Mouse (Mus musculus): Measurements from ENCODE around the gene Tasp1. TPM values are rescaled to one million over a fixed set of nuclear protein-coding genes. Genes with fewer than 3 reads are reported as not detected.
A peak's percentile ranks its signal among the peaks of the same experiment; 100 is the strongest.

Gene Tasp1
- polyA plus RNA-seq, 1 experiment from 2014 or later: 11.8 TPM

GRCm38 (mm10) chr2:140065676-140066075 is 929 bp downstream of the Tasp1 start:
- Histone ChIP-seq H3K4me3 (ENCODE audit: low read depth, low read length) (peak overlapping the region; percentile 87), H3K9me3 (replicated peaks; ENCODE audit: control insufficient read depth, low read length) (no peaks in the 10 kb centered on the region), H3K9ac (ENCODE audit: low read depth, low read length) (peak overlapping the region; percentile 89; the same call in 1 of the 2 replicates), H3K27ac (ENCODE audit: low read length) (peak overlapping the region; percentile 91; the same call in 1 of the 2 replicates), H3K27me3 (ENCODE audit: control insufficient read depth, insufficient read depth, low read depth, low read length) (peaks cover 2% of the 10 kb centered on the region; the same call in 1 of the 2 replicates), H3K36me3 (ENCODE audit: control insufficient read depth, insufficient read depth) (no peaks in the 10 kb centered on the region), H3K4me2 (ENCODE audit: low read depth, low read length) (peak overlapping the region; percentile 93), H3K4me1 (ENCODE audit: control insufficient read depth, low read depth, low read length) (peaks cover 13% of the 10 kb centered on the region)
- 70% methylated on average over 8 of the region's 8 CpGs for WGBS (ENCODE audit: insufficient replicate concordance)
- no peak for ATAC-seq (ENCODE audit: low read depth)

GRCm38 (mm10) chr2:140061481-140061880 is 5.1 kb downstream of the Tasp1 start:
- Histone ChIP-seq H3K36me3 (ENCODE audit: control insufficient read depth, insufficient read depth) (peaks cover 3% of the 10 kb centered on the region; the same call in 1 of the 2 replicates), H3K4me3 (ENCODE audit: low read depth, low read length) (no peak overlapping the region), H3K4me1 (ENCODE audit: control insufficient read depth, low read depth, low read length) (peaks cover 15% of the 10 kb centered on the region), H3K27me3 (ENCODE audit: control insufficient read depth, insufficient read depth, low read depth, low read length) (no peaks in the 10 kb centered on the region), H3K9ac (ENCODE audit: low read depth, low read length) (no peak overlapping the region), H3K9me3 (replicated peaks; ENCODE audit: control insufficient read depth, low read length) (no peaks in the 10 kb centered on the region), H3K4me2 (ENCODE audit: low read depth, low read length) (no peak overlapping the region), H3K27ac (ENCODE audit: low read length) (no peak overlapping the region)
- ATAC-seq (ENCODE audit: low read depth): no peak
- 58% methylated on average over 3 of the region's 3 CpGs for WGBS (ENCODE audit: insufficient replicate concordance)

GRCm38 (mm10) chr2:140060092-140060867 is 6.3 kb downstream of the Tasp1 start:
- 69% methylated on average over 4 of the region's 4 CpGs for WGBS (ENCODE audit: insufficient replicate concordance)
- H3K4me1 ChIP-seq (ENCODE audit: control insufficient read depth, low read depth, low read length): peaks cover 12% of the 10 kb centered on the region
- H3K27me3 ChIP-seq (ENCODE audit: control insufficient read depth, insufficient read depth, low read depth, low read length): no peaks in the 10 kb centered on the region
- peaks cover 6% of the 10 kb centered on the region; the same call in 1 of the 2 replicates for H3K36me3 ChIP-seq (ENCODE audit: control insufficient read depth, insufficient read depth)
- H3K9me3 ChIP-seq (replicated peaks; ENCODE audit: control insufficient read depth, low read length): no peaks in the 10 kb centered on the region
- no peak overlapping the region for H3K27ac ChIP-seq (ENCODE audit: low read length)
- H3K9ac ChIP-seq (ENCODE audit: low read depth, low read length): no peak overlapping the region
- H3K4me2 ChIP-seq (ENCODE audit: low read depth, low read length): peak overlapping the region; percentile 31; the same call in 1 of the 2 replicates
- H3K4me3 ChIP-seq (ENCODE audit: low read depth, low read length): no peak overlapping the region
- ATAC-seq (ENCODE audit: low read depth): peak; percentile 77

GRCm38 (mm10) chr2:140058125-140058524 is 8.5 kb downstream of the Tasp1 start:
- H3K4me1 ChIP-seq (ENCODE audit: control insufficient read depth, low read depth, low read length): peaks cover 12% of the 10 kb centered on the region
- no peak overlapping the region for H3K27ac ChIP-seq (ENCODE audit: low read length)
- no peak overlapping the region for H3K4me2 ChIP-seq (ENCODE audit: low read depth, low read length)
- H3K36me3 ChIP-seq (ENCODE audit: control insufficient read depth, insufficient read depth): peaks cover 6% of the 10 kb centered on the region; the same call in 1 of the 2 replicates
- no peak overlapping the region for H3K4me3 ChIP-seq (ENCODE audit: low read depth, low read length)
- 0 out of 2 replicates have a peak, but pooled peaks have one; percentile 17 for ATAC-seq (ENCODE audit: low read depth)
- H3K9me3 ChIP-seq (replicated peaks; ENCODE audit: control insufficient read depth, low read length): no peaks in the 10 kb centered on the region
- H3K9ac ChIP-seq (ENCODE audit: low read depth, low read length): no peak overlapping the region
- WGBS (ENCODE audit: insufficient replicate concordance): 57% methylated on average over 6 of the region's 6 CpGs
- H3K27me3 ChIP-seq (ENCODE audit: control insufficient read depth, insufficient read depth, low read depth, low read length): no peaks in the 10 kb centered on the region

- ATAC-seq (ENCODE audit: low read depth): no peak
- 54% methylated on average over 2 of the region's 2 CpGs for WGBS (ENCODE audit: insufficient replicate concordance)
- Histone ChIP-seq H3K9ac (ENCODE audit: low read depth, low read length) (no peak overlapping the region), H3K4me2 (ENCODE audit: low read depth, low read length) (no peak overlapping the region), H3K4me1 (ENCODE audit: control insufficient read depth, low read depth, low read length) (no peaks in the 10 kb centered on the region), H3K27me3 (ENCODE audit: control insufficient read depth, insufficient read depth, low read depth, low read length) (no peaks in the 10 kb centered on the region), H3K9me3 (replicated peaks; ENCODE audit: control insufficient read depth, low read length) (no peaks in the 10 kb centered on the region), H3K4me3 (ENCODE audit: low read depth, low read length) (no peak overlapping the region), H3K36me3 (ENCODE audit: control insufficient read depth, insufficient read depth) (peaks cover 11% of the 10 kb centered on the region), H3K27ac (ENCODE audit: low read length) (no peak overlapping the region)
Measured at GRCm38 (mm10) chr2:140051607-140052126, 14.9 kb downstream of the Tasp1 start.

- H3K9me3 ChIP-seq (replicated peaks; ENCODE audit: control insufficient read depth, low read length): no peaks in the 10 kb centered on the region
- ATAC-seq (ENCODE audit: low read depth): no peak
- WGBS (ENCODE audit: insufficient replicate concordance): 78% methylated on average over 2 of the region's 2 CpGs
Measured at GRCm38 (mm10) chr2:140042522-140043131, 24.0 kb downstream of the Tasp1 start.

GRCm38 (mm10) chr2:140042081-140042480 is 24.5 kb downstream of the Tasp1 start:
- no peak overlapping the region for H3K27ac ChIP-seq (ENCODE audit: low read length)
- no peak for ATAC-seq (ENCODE audit: low read depth)

More at GRCm38 (mm10) chr2:140042522-140043131, 24.0 kb downstream of the Tasp1 start:
- peaks cover under 1% of the 10 kb centered on the region; the same call in 1 of the 2 replicates for H3K36me3 ChIP-seq (ENCODE audit: control insufficient read depth, insufficient read depth)
- no peaks in the 10 kb centered on the region for H3K4me1 ChIP-seq (ENCODE audit: control insufficient read depth, low read depth, low read length)
- H3K4me2 ChIP-seq (ENCODE audit: low read depth, low read length): no peak overlapping the region
- no peak overlapping the region for H3K9ac ChIP-seq (ENCODE audit: low read depth, low read length)
- no peaks in the 10 kb centered on the region for H3K27me3 ChIP-seq (ENCODE audit: control insufficient read depth, insufficient read depth, low read depth, low read length)
- H3K4me3 ChIP-seq (ENCODE audit: low read depth, low read length): no peak overlapping the region
- H3K27ac ChIP-seq (ENCODE audit: low read length): no peak overlapping the region

GRCm38 (mm10) chr2:140037459-140037858 is 29.1 kb downstream of the Tasp1 start:
- no peaks in the 10 kb centered on the region for H3K36me3 ChIP-seq (ENCODE audit: control insufficient read depth, insufficient read depth)
- no peak for ATAC-seq (ENCODE audit: low read depth)
- 84% methylated on average over 2 of the region's 2 CpGs for WGBS (ENCODE audit: insufficient replicate concordance)

More at GRCm38 (mm10) chr2:140042081-140042480, 24.5 kb downstream of the Tasp1 start:
- no peak overlapping the region for H3K4me2 ChIP-seq (ENCODE audit: low read depth, low read length)
- no peaks in the 10 kb centered on the region for H3K27me3 ChIP-seq (ENCODE audit: control insufficient read depth, insufficient read depth, low read depth, low read length)
- H3K4me3 ChIP-seq (ENCODE audit: low read depth, low read length): no peak overlapping the region
- H3K36me3 ChIP-seq (ENCODE audit: control insufficient read depth, insufficient read depth): no peaks in the 10 kb centered on the region; the same call in 1 of the 2 replicates
- no peaks in the 10 kb centered on the region for H3K4me1 ChIP-seq (ENCODE audit: control insufficient read depth, low read depth, low read length)
- H3K9me3 ChIP-seq (replicated peaks; ENCODE audit: control insufficient read depth, low read length): no peaks in the 10 kb centered on the region
- H3K9ac ChIP-seq (ENCODE audit: low read depth, low read length): no peak overlapping the region
- 79% methylated on average over 10 of the region's 10 CpGs for WGBS (ENCODE audit: insufficient replicate concordance)

GRCm38 (mm10) chr2:140036854-140037253 is 29.8 kb downstream of the Tasp1 start:
- no peak for ATAC-seq (ENCODE audit: low read depth)

More at GRCm38 (mm10) chr2:140037459-140037858, 29.1 kb downstream of the Tasp1 start:
- no peak overlapping the region for H3K4me3 ChIP-seq (ENCODE audit: low read depth, low read length)
- no peak overlapping the region for H3K27ac ChIP-seq (ENCODE audit: low read length)
- H3K9me3 ChIP-seq (replicated peaks; ENCODE audit: control insufficient read depth, low read length): no peaks in the 10 kb centered on the region
- no peak overlapping the region for H3K9ac ChIP-seq (ENCODE audit: low read depth, low read length)
- no peaks in the 10 kb centered on the region for H3K4me1 ChIP-seq (ENCODE audit: control insufficient read depth, low read depth, low read length)
- H3K4me2 ChIP-seq (ENCODE audit: low read depth, low read length): no peak overlapping the region
- H3K27me3 ChIP-seq (ENCODE audit: control insufficient read depth, insufficient read depth, low read depth, low read length): no peaks in the 10 kb centered on the region

More at GRCm38 (mm10) chr2:140036854-140037253, 29.8 kb downstream of the Tasp1 start:
- Histone ChIP-seq H3K27me3 (ENCODE audit: control insufficient read depth, insufficient read depth, low read depth, low read length) (no peaks in the 10 kb centered on the region), H3K4me1 (ENCODE audit: control insufficient read depth, low read depth, low read length) (no peaks in the 10 kb centered on the region), H3K36me3 (ENCODE audit: control insufficient read depth, insufficient read depth) (no peaks in the 10 kb centered on the region), H3K4me2 (ENCODE audit: low read depth, low read length) (no peak overlapping the region), H3K9me3 (replicated peaks; ENCODE audit: control insufficient read depth, low read length) (no peaks in the 10 kb centered on the region), H3K9ac (ENCODE audit: low read depth, low read length) (no peak overlapping the region), H3K4me3 (ENCODE audit: low read depth, low read length) (no peak overlapping the region), H3K27ac (ENCODE audit: low read length) (no peak overlapping the region)

Data from liver, embryonic 16.5 days (tissue).